Mouse (Mus musculus) left cerebral cortex, adult 8-10 months (tissue): ENCODE data around the gene Smg5. TPM values are rescaled to one million over a fixed set of nuclear protein-coding genes. Genes with fewer than 3 reads are reported as not detected.
A peak's percentile ranks its signal among the peaks of the same experiment; 100 is the strongest.
"Not testable (repeated sequence)": the region's sequence is repeated elsewhere in the genome, so short reads cannot be mapped to it uniquely, and the experiment has no call there.

Experiments used
- DNase-seq, 2 experiments: peaks; one replicate each; pipeline ENCODE4 v3.0.0; 2022; ENCODE audit warnings: low spot score in 2 of 2
- total RNA-seq, 4 experiments: library from RNA; stranded (reverse); gene quantifications; 2 replicates each; pipeline ENCODE4 v1.2.4; 2022

The Smg5 gene
- total RNA-seq, result 10 to 100 TPM; 80.2 to 90.1 (median 83.9) TPM

GRCm38 (mm10) chr3:88336058-88337013 is at the start of gene Smg5, which contains the start of gene Tmem79:
Gene Smg5, plus strand, starts transcription at chr3:88336260.
Gene Tmem79, minus strand, starts transcription at chr3:88336148.
- DNase-seq, result peak; percentile 93 to 94

- no peak for DNase-seq
These were observed 49.0 kb upstream of the Smg5 start, which contains the start of gene Gm38392 for GRCm38 (mm10) chr3:88287110-88287509. Gene Gm38392, minus strand, starts transcription at chr3:88287210.

GRCm38 (mm10) chr3:88288133-88288713 is 47.8 kb upstream of the Smg5 start:
- not testable (repeated sequence) for DNase-seq

- DNase-seq, result no peak
These were observed 44.1 kb upstream of the Smg5 start for GRCm38 (mm10) chr3:88291970-88292369.

- not testable (repeated sequence) for DNase-seq
These were observed 40.8 kb upstream of the Smg5 start for GRCm38 (mm10) chr3:88295272-88295671.

GRCm38 (mm10) chr3:88296110-88296560 is 39.9 kb upstream of the Smg5 start:
- peak in 1 of 2 experiments; percentile 28 for DNase-seq

GRCm38 (mm10) chr3:88296561-88297318 is 39.3 kb upstream of the Smg5 start, which contains the start of the genes Tsacc and Cct3:
Gene Tsacc, minus strand, starts transcription at chr3:88296999.
Gene Cct3, plus strand, starts transcription at chr3:88297116.
- DNase-seq, result peak; percentile 87 to 98

GRCm38 (mm10) chr3:88297321-88297851 is 38.7 kb upstream of the Smg5 start:
- DNase-seq, result peak; percentile 8 to 62

GRCm38 (mm10) chr3:88299172-88299571 is 36.9 kb upstream of the Smg5 start:
- DNase-seq, result no peak

GRCm38 (mm10) chr3:88324951-88325405 is 11.1 kb upstream of the Smg5 start, which contains the start of gene Glmp:
Gene Glmp, plus strand, starts transcription at chr3:88325023.
- peak; percentile 20 to 40 for DNase-seq

- DNase-seq, result no peak
These were observed 7.1 kb upstream of the Smg5 start for GRCm38 (mm10) chr3:88328956-88329355.

GRCm38 (mm10) chr3:88331282-88331681 is 4.8 kb upstream of the Smg5 start:
- no peak for DNase-seq

GRCm38 (mm10) chr3:88334029-88334658 is 1.9 kb upstream of the Smg5 start:
- no peak for DNase-seq

- DNase-seq, result no peak
These were observed 1.1 kb upstream of the Smg5 start for GRCm38 (mm10) chr3:88334902-88335435.

- no peak for DNase-seq
These were observed 515 bp upstream of the Smg5 start for GRCm38 (mm10) chr3:88335436-88336053.

- peak in 1 of 2 experiments; percentile 30 for DNase-seq
These were observed 1.4 kb downstream of the Smg5 start for GRCm38 (mm10) chr3:88337367-88338020.

GRCm38 (mm10) chr3:88338316-88338715 is 2.3 kb downstream of the Smg5 start:
- DNase-seq, result no peak

- no peak for DNase-seq
These were observed 2.9 kb downstream of the Smg5 start for GRCm38 (mm10) chr3:88339006-88339405.

- no peak for DNase-seq
These were observed 14.7 kb downstream of the Smg5 start for GRCm38 (mm10) chr3:88350732-88351131.
